Mouse (Mus musculus): ENCODE results near the gene Neto2.

Gene Neto2

GRCm38 (mm10) chr8:85603203-85603895 is 97.4 kb downstream of the Neto2 start:
- peak; percentile 31 for DNase-seq (ENCODE audit: low read depth, low spot score)

- peak; percentile 18 for DNase-seq (ENCODE audit: low read depth, low spot score)
Measured at GRCm38 (mm10) chr8:85602737-85603136, 98.0 kb downstream of the Neto2 start.

GRCm38 (mm10) chr8:85601741-85602140 is 99.0 kb downstream of the Neto2 start:
- DNase-seq (ENCODE audit: low read depth, low spot score) = no peak

GRCm38 (mm10) chr8:85597413-85598191 is 103.1 kb downstream of the Neto2 start:
- no peak for DNase-seq (ENCODE audit: low read depth, low spot score)

GRCm38 (mm10) chr8:85595391-85595790 is 105.3 kb downstream of the Neto2 start:
- no peak for DNase-seq (ENCODE audit: low read depth, low spot score)

GRCm38 (mm10) chr8:85594983-85595382 is 105.7 kb downstream of the Neto2 start:
- DNase-seq (ENCODE audit: low read depth, low spot score) = no peak

- no peak for DNase-seq (ENCODE audit: low read depth, low spot score)
Measured at GRCm38 (mm10) chr8:85593324-85593723, 107.4 kb downstream of the Neto2 start.

GRCm38 (mm10) chr8:85591532-85591931 is 109.2 kb downstream of the Neto2 start:
- no peak for DNase-seq (ENCODE audit: low read depth, low spot score)

GRCm38 (mm10) chr8:85590258-85590657 is 110.5 kb downstream of the Neto2 start:
- no peak for DNase-seq (ENCODE audit: low read depth, low spot score)

- DNase-seq (ENCODE audit: low read depth, low spot score) = no peak
Measured at GRCm38 (mm10) chr8:85588596-85588995, 112.1 kb downstream of the Neto2 start.
